Mouse (Mus musculus): ENCODE data around the gene Lemd2. TPM values are rescaled to one million over a fixed set of nuclear protein-coding genes. Genes with fewer than 3 reads are reported as not detected.

Gene Lemd2
- total and polyA plus RNA-seq, 3 experiments, result 23.9 to 100 (median 45.5) TPM

- TF ChIP-seq GATA2 (IDR thresholded peaks at IDR 0.05; ENCODE audit: borderline replicate concordance, low read depth, low read length) (no peak), CTCF (IDR thresholded peaks at IDR 0.05; ENCODE audit: low read depth, low read length) (no peak), GATA1 (IDR thresholded peaks at IDR 0.05; ENCODE audit: borderline replicate concordance, low read length) (no peak), POLR2AphosphoS5 (IDR thresholded peaks at IDR 0.05; ENCODE audit: insufficient replicate concordance, low read depth, low read length) (no peak), TAL1 (conservative IDR thresholded peaks at IDR 0.05; ENCODE audit: low read depth, low read length) (no peak)
- DNase-seq (ENCODE audit: low spot score), result no peak
- Histone ChIP-seq H3K27me3 (ENCODE audit: insufficient read depth, low read length) (no peaks in the 10 kb centered on the region), H3K4me3 (ENCODE audit: low read depth, low read length) (no peak overlapping the region), H3K36me3 (replicated peaks) (no peaks in the 10 kb centered on the region), H3K4me1 (ENCODE audit: insufficient read depth, low read depth, low read length) (no peaks in the 10 kb centered on the region), H3K9me3 (replicated peaks) (peaks cover 28% of the 10 kb centered on the region)
- no peak for ATAC-seq (ENCODE audit: extremely low read depth, insufficient number of reproducible peaks, low FRiP score, poor library complexity, severe bottlenecking)
Measured at GRCm38 (mm10) chr17:27221562-27221961, 17.3 kb upstream of the Lemd2 start.

- Histone ChIP-seq H3K4me1 (ENCODE audit: insufficient read depth, low read depth, low read length) (no peaks in the 10 kb centered on the region), H3K9me3 (replicated peaks) (peaks cover 16% of the 10 kb centered on the region), H3K27me3 (ENCODE audit: insufficient read depth, low read length) (no peaks in the 10 kb centered on the region), H3K36me3 (replicated peaks) (no peaks in the 10 kb centered on the region), H3K4me3 (ENCODE audit: low read depth, low read length) (no peak overlapping the region)
- DNase-seq (ENCODE audit: low spot score) (no peak), ATAC-seq (ENCODE audit: extremely low read depth, insufficient number of reproducible peaks, low FRiP score, poor library complexity, severe bottlenecking) (no peak)
- TF ChIP-seq TAL1 (conservative IDR thresholded peaks at IDR 0.05; ENCODE audit: low read depth, low read length) (no peak), POLR2AphosphoS5 (IDR thresholded peaks at IDR 0.05; ENCODE audit: insufficient replicate concordance, low read depth, low read length) (no peak), CTCF (IDR thresholded peaks at IDR 0.05; ENCODE audit: low read depth, low read length) (no peak), GATA1 (IDR thresholded peaks at IDR 0.05; ENCODE audit: borderline replicate concordance, low read length) (no peak), GATA2 (IDR thresholded peaks at IDR 0.05; ENCODE audit: borderline replicate concordance, low read depth, low read length) (no peak)
Measured at GRCm38 (mm10) chr17:27218916-27219315, 14.6 kb upstream of the Lemd2 start.

- peaks cover 15% of the 10 kb centered on the region for H3K9me3 ChIP-seq (replicated peaks)
- H3K4me1 ChIP-seq (ENCODE audit: insufficient read depth, low read depth, low read length), result no peaks in the 10 kb centered on the region
- ATAC-seq (ENCODE audit: extremely low read depth, insufficient number of reproducible peaks, low FRiP score, poor library complexity, severe bottlenecking) (no peak), DNase-seq (ENCODE audit: low spot score) (no peak)
- TF ChIP-seq TAL1 (conservative IDR thresholded peaks at IDR 0.05; ENCODE audit: low read depth, low read length) (no peak), GATA1 (IDR thresholded peaks at IDR 0.05; ENCODE audit: borderline replicate concordance, low read length) (no peak), POLR2AphosphoS5 (IDR thresholded peaks at IDR 0.05; ENCODE audit: insufficient replicate concordance, low read depth, low read length) (no peak), GATA2 (IDR thresholded peaks at IDR 0.05; ENCODE audit: borderline replicate concordance, low read depth, low read length) (no peak), CTCF (IDR thresholded peaks at IDR 0.05; ENCODE audit: low read depth, low read length) (no peak)
- H3K27me3 ChIP-seq (ENCODE audit: insufficient read depth, low read length), result no peaks in the 10 kb centered on the region
- no peaks in the 10 kb centered on the region for H3K36me3 ChIP-seq (replicated peaks)
- no peak overlapping the region for H3K4me3 ChIP-seq (ENCODE audit: low read depth, low read length)
Measured at GRCm38 (mm10) chr17:27218364-27218763, 14.1 kb upstream of the Lemd2 start.

DNA sequence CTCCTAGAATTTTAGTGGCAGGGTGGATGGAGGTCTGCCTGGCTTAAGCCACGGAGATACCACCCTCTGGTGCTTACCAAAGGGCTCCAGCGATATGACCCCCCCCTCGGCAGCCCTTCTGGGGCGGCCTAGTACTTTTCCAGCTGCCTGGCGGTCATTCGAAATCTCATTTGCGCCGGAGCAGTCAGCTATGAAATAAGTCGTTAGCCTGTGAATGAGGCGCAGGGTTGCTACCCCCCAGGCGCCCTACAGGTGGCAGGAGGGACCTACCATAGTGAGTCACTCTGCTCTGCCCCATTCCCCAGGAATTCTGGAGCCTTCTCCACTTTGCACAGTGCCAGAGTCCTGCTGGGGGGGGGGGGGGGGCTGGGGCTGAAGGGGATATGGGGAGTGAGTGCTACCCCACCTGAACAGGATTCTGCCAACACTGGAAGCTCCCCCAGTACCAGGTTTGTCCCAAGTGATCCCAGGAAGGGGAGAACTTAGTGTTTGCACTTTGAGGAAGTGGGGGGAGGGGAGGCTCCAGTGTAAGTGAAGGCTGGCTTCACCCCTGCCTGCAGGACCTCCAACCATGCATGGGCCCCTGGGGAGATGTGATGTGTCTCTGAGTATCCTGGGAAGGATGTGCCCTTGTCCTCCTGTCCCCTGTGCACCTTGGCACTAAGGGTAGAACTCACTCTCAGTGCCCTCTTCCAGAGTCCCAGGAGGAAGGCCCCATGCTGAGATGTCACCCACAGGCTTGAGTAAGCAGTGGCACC, 8.7 kb upstream of the Lemd2 start:
- ATAC-seq (ENCODE audit: extremely low read depth, insufficient number of reproducible peaks, low FRiP score, poor library complexity, severe bottlenecking) (no peak), DNase-seq (ENCODE audit: low spot score) (no peak)
- TF ChIP-seq CTCF (IDR thresholded peaks at IDR 0.05; ENCODE audit: low read depth, low read length) (no peak), TAL1 (conservative IDR thresholded peaks at IDR 0.05; ENCODE audit: low read depth, low read length) (no peak), GATA2 (IDR thresholded peaks at IDR 0.05; ENCODE audit: borderline replicate concordance, low read depth, low read length) (no peak), POLR2AphosphoS5 (IDR thresholded peaks at IDR 0.05; ENCODE audit: insufficient replicate concordance, low read depth, low read length) (no peak), GATA1 (IDR thresholded peaks at IDR 0.05; ENCODE audit: borderline replicate concordance, low read length) (no peak)
- H3K36me3 ChIP-seq (replicated peaks), result no peaks in the 10 kb centered on the region
- peaks cover 19% of the 10 kb centered on the region for H3K27me3 ChIP-seq (ENCODE audit: insufficient read depth, low read length)
- H3K4me3 ChIP-seq (ENCODE audit: low read depth, low read length), result no peak overlapping the region
- peaks cover 4% of the 10 kb centered on the region; the same call in 1 of the 2 replicates for H3K4me1 ChIP-seq (ENCODE audit: insufficient read depth, low read depth, low read length)
- H3K9me3 ChIP-seq (replicated peaks), result no peaks in the 10 kb centered on the region; the same call in 1 of the 2 replicates

DNA sequence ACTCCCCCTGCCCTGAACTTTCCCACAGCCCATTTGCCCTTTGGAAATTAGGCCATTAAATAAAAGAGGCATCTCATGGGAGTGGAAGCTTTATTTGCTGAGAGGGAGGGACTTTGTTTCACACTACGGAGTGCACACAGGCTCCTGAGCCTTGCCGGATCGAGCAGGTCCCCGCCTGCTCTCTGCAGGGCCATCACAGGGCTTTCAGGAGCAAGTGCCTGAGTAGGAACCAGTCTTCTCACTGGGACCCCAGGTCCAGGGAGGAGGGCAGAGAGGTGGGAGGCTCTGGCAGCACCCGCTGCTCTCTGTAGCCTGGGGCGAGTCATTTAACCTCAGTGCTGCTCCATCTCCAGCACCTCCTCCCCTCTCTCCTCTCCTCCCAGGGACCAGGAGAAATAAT, 7.7 kb upstream of the Lemd2 start:
- Histone ChIP-seq H3K27me3 (ENCODE audit: insufficient read depth, low read length) (peaks cover 26% of the 10 kb centered on the region), H3K4me1 (ENCODE audit: insufficient read depth, low read depth, low read length) (peaks cover 4% of the 10 kb centered on the region; the same call in 1 of the 2 replicates), H3K36me3 (replicated peaks) (no peaks in the 10 kb centered on the region), H3K9me3 (replicated peaks) (no peaks in the 10 kb centered on the region), H3K4me3 (ENCODE audit: low read depth, low read length) (no peak overlapping the region)
- DNase-seq (ENCODE audit: low spot score), result no peak
- no peak for TF ChIP-seq GATA1 (IDR thresholded peaks at IDR 0.05; ENCODE audit: borderline replicate concordance, low read length)
- no peak for TF ChIP-seq CTCF (IDR thresholded peaks at IDR 0.05; ENCODE audit: low read depth, low read length)
- no peak for TF ChIP-seq GATA2 (IDR thresholded peaks at IDR 0.05; ENCODE audit: borderline replicate concordance, low read depth, low read length)
- no peak for TF ChIP-seq POLR2AphosphoS5 (IDR thresholded peaks at IDR 0.05; ENCODE audit: insufficient replicate concordance, low read depth, low read length)
- no peak for TF ChIP-seq TAL1 (conservative IDR thresholded peaks at IDR 0.05; ENCODE audit: low read depth, low read length)
- ATAC-seq (ENCODE audit: extremely low read depth, insufficient number of reproducible peaks, low FRiP score, poor library complexity, severe bottlenecking), result no peak

DNA sequence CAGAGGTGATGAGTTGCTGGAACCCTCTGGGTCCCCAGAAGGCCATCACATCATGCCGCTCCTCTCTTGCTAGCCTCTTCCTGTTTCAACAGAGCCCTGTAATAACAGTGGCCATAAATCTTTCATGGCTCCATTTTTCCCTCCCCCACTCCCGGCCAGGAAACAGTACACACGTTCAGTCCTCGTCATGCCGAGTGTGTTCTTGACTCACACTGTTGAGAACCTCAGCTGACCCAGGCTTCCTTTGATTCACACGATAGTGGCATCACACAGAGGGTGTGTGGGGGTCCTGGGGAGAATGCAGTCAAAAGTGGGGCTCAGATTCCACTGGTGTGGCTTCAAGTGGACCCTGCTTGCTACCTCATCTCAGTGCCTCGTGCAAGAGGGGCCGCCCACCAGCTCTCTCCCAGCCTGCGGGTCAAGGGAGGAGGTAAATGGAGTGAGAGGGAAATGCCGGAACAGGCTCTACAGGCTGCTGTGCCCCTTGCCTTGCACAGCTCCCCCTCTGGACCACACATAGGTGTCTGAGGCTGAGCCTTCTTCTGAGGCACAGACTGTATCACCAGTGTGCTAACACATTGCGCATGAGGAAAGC, 2.9 kb upstream of the Lemd2 start:
- no peak for ATAC-seq (ENCODE audit: extremely low read depth, insufficient number of reproducible peaks, low FRiP score, poor library complexity, severe bottlenecking)

More for the DNA sequence above, 2.9 kb upstream of the Lemd2 start:
- H3K27me3 ChIP-seq (ENCODE audit: insufficient read depth, low read length), result peaks cover 26% of the 10 kb centered on the region
- TF ChIP-seq POLR2AphosphoS5 (IDR thresholded peaks at IDR 0.05; ENCODE audit: insufficient replicate concordance, low read depth, low read length) (no peak), GATA2 (IDR thresholded peaks at IDR 0.05; ENCODE audit: borderline replicate concordance, low read depth, low read length) (no peak), GATA1 (IDR thresholded peaks at IDR 0.05; ENCODE audit: borderline replicate concordance, low read length) (no peak), CTCF (IDR thresholded peaks at IDR 0.05; ENCODE audit: low read depth, low read length) (no peak), TAL1 (conservative IDR thresholded peaks at IDR 0.05; ENCODE audit: low read depth, low read length) (no peak)
- peaks cover 15% of the 10 kb centered on the region for H3K4me1 ChIP-seq (ENCODE audit: insufficient read depth, low read depth, low read length)
- H3K9me3 ChIP-seq (replicated peaks), result no peaks in the 10 kb centered on the region
- H3K4me3 ChIP-seq (ENCODE audit: low read depth, low read length), result no peak overlapping the region
- H3K36me3 ChIP-seq (replicated peaks), result peaks cover 5% of the 10 kb centered on the region
- no peak for DNase-seq (ENCODE audit: low spot score)
